Mouse (Mus musculus): Measurements from ENCODE around the gene Xrcc5.

DNA sequence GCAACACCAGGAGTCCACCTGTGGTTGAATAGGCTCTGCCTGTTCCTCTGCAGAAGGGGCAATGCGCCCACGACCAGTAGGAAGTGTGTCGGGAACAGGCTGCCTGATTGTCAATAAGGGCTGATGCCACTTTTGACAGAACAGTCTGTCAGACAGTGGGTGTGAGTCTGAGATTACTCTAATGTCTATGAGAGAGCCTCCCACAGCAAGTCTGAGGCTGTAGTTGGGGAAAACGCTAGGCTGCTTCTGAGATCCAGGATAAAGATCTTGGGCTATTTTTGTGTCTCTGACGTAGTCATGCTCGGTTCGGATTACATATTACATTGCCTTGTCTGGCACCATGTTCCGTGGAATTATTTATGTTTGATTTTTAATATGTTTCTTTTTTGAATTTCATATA, 11.5 kb upstream of the Xrcc5 start:
- TF ChIP-seq CTCF (conservative IDR thresholded peaks at IDR 0.05 in 1 of 2, IDR thresholded peaks at IDR 0.05 in 1 of 2; ENCODE audit: low read depth in 2 of 2, low read length in 2 of 2), result no peak
- no peak for TF ChIP-seq SMC3 (IDR thresholded peaks at IDR 0.05; ENCODE audit: low read depth, low read length)
- TF ChIP-seq MAZ (IDR thresholded peaks at IDR 0.05; ENCODE audit: low read depth, low read length), result no peak
- no peak for TF ChIP-seq USF1 (IDR thresholded peaks at IDR 0.05; ENCODE audit: low read depth, low read length)
- no peak for TF ChIP-seq MAX (IDR thresholded peaks at IDR 0.05; ENCODE audit: low read length)
- TF ChIP-seq NELFE (IDR thresholded peaks at IDR 0.05; ENCODE audit: low read depth, low read length), result no peak
- no peak for TF ChIP-seq MAFK (IDR thresholded peaks at IDR 0.05; ENCODE audit: insufficient replicate concordance, low read length)
- no peak for TF ChIP-seq POLR2A (IDR thresholded peaks at IDR 0.05; ENCODE audit: low read depth, low read length)
- TF ChIP-seq MXI1 (IDR thresholded peaks at IDR 0.05; ENCODE audit: low read depth, low read length), result no peak
- TF ChIP-seq KAT2A (IDR thresholded peaks at IDR 0.05; ENCODE audit: insufficient replicate concordance, low read length), result no peak
- TF ChIP-seq E2F4 (IDR thresholded peaks at IDR 0.05; ENCODE audit: insufficient replicate concordance, low read depth, low read length), result no peak
